Mouse (Mus musculus): ENCODE measurements around the gene Hexim2. TPM values are rescaled to one million over a fixed set of nuclear protein-coding genes. Genes with fewer than 3 reads are reported as not detected.

Gene Hexim2
- polyA plus RNA-seq, 1 experiment from 2014 or later = 18.8 TPM

GRCm38 (mm10) chr11:103114270-103114943, 17.8 kb upstream of the Hexim2 start:
- Histone ChIP-seq H3K9me3 (no peaks in the 10 kb centered on the region), H3K4me1 (replicated peaks) (peaks cover 54% of the 10 kb centered on the region), H3K4me2 (replicated peaks) (peak overlapping the region; percentile 68), H3K36me3 (no peaks in the 10 kb centered on the region), H3K27me3 (peaks cover 38% of the 10 kb centered on the region), H3K9ac (replicated peaks) (peak overlapping the region; percentile 80), H3K4me3 (replicated peaks) (peak overlapping the region; percentile 59), H3K27ac (peak overlapping the region; percentile 90)
- WGBS = 88% methylated on average over 11 of the region's 11 CpGs
- no peak for ATAC-seq

- ATAC-seq = peak; percentile 74
- Histone ChIP-seq H3K4me2 (replicated peaks) (peak overlapping the region; percentile 68), H3K4me1 (replicated peaks) (peaks cover 54% of the 10 kb centered on the region), H3K27me3 (peaks cover 37% of the 10 kb centered on the region), H3K36me3 (no peaks in the 10 kb centered on the region), H3K9ac (replicated peaks) (peak overlapping the region; percentile 80), H3K27ac (peak overlapping the region; percentile 90), H3K4me3 (replicated peaks) (peak overlapping the region; percentile 59), H3K9me3 (no peaks in the 10 kb centered on the region)
- WGBS = 1% methylated on average over 34 of the region's 34 CpGs
These were observed 16.8 kb upstream of the Hexim2 start for GRCm38 (mm10) chr11:103115163-103116007.

- Histone ChIP-seq H3K4me2 (replicated peaks) (peak within 1 kb of the TSS; percentile 92), H3K9ac (replicated peaks) (peak within 1 kb of the TSS; percentile 80), H3K36me3 (no peaks in the 10 kb centered on the region), H3K27me3 (peaks cover 28% of the 10 kb centered on the region), H3K4me1 (replicated peaks) (peaks cover 54% of the 10 kb centered on the region), H3K9me3 (no peaks in the 10 kb centered on the region), H3K27ac (peak within 1 kb of the TSS; percentile 91), H3K4me3 (replicated peaks) (peak within 1 kb of the TSS; percentile 59)
- under 1% methylated on average over 53 of the region's 53 CpGs for WGBS
- ATAC-seq = peak; percentile 97
These were observed 16.0 kb upstream of the Hexim2 start, which contains the start of gene Hexim1 for GRCm38 (mm10) chr11:103116008-103116818. Gene Hexim1, plus strand, starts transcription at chr11:103116231.

GRCm38 (mm10) chr11:103116959-103117590, 15.2 kb upstream of the Hexim2 start:
- ATAC-seq = peak; percentile 26; the same call in 1 of the 2 replicates
- Histone ChIP-seq H3K27ac (peak overlapping the region; percentile 91), H3K36me3 (no peaks in the 10 kb centered on the region), H3K9ac (replicated peaks) (peak overlapping the region; percentile 65), H3K4me2 (replicated peaks) (peak overlapping the region; percentile 92), H3K4me1 (replicated peaks) (peaks cover 46% of the 10 kb centered on the region), H3K4me3 (replicated peaks) (peak overlapping the region; percentile 59), H3K9me3 (no peaks in the 10 kb centered on the region), H3K27me3 (peaks cover 20% of the 10 kb centered on the region)
- WGBS = under 1% methylated on average over 35 of the region's 35 CpGs

GRCm38 (mm10) chr11:103117591-103118009, 14.6 kb upstream of the Hexim2 start:
- no peak for ATAC-seq
- H3K9me3 ChIP-seq = no peaks in the 10 kb centered on the region
- no peaks in the 10 kb centered on the region for H3K36me3 ChIP-seq
- peak overlapping the region; percentile 65 for H3K9ac ChIP-seq (replicated peaks)
- H3K27ac ChIP-seq = no peak overlapping the region
- peaks cover 41% of the 10 kb centered on the region for H3K4me1 ChIP-seq (replicated peaks)
- H3K4me2 ChIP-seq (replicated peaks) = peak overlapping the region; percentile 92
- H3K4me3 ChIP-seq (replicated peaks) = peak overlapping the region; percentile 59
- peaks cover 14% of the 10 kb centered on the region for H3K27me3 ChIP-seq
- under 1% methylated on average over 38 of the region's 38 CpGs for WGBS

GRCm38 (mm10) chr11:103118866-103119265, 13.4 kb upstream of the Hexim2 start:
- Histone ChIP-seq H3K4me2 (replicated peaks) (peak overlapping the region; percentile 92), H3K9ac (replicated peaks) (no peak overlapping the region), H3K4me3 (replicated peaks) (peak overlapping the region; percentile 59), H3K36me3 (no peaks in the 10 kb centered on the region), H3K27ac (no peak overlapping the region), H3K9me3 (no peaks in the 10 kb centered on the region), H3K27me3 (peaks cover 2% of the 10 kb centered on the region), H3K4me1 (replicated peaks) (peaks cover 36% of the 10 kb centered on the region)
- ATAC-seq = no peak
- WGBS = 94% methylated on average over 2 of the region's 2 CpGs

GRCm38 (mm10) chr11:103119609-103120008, 12.6 kb upstream of the Hexim2 start:
- Histone ChIP-seq H3K4me3 (replicated peaks) (no peak overlapping the region), H3K4me1 (replicated peaks) (peaks cover 33% of the 10 kb centered on the region), H3K4me2 (replicated peaks) (no peak overlapping the region), H3K36me3 (no peaks in the 10 kb centered on the region), H3K27ac (no peak overlapping the region), H3K9ac (replicated peaks) (no peak overlapping the region), H3K9me3 (no peaks in the 10 kb centered on the region), H3K27me3 (no peaks in the 10 kb centered on the region)
- no peak for ATAC-seq
- 60% methylated on average over 5 of the region's 5 CpGs for WGBS

GRCm38 (mm10) chr11:103120315-103120714, 11.9 kb upstream of the Hexim2 start:
- Histone ChIP-seq H3K9ac (replicated peaks) (no peak overlapping the region), H3K4me1 (replicated peaks) (peaks cover 28% of the 10 kb centered on the region), H3K4me3 (replicated peaks) (no peak overlapping the region), H3K9me3 (no peaks in the 10 kb centered on the region), H3K4me2 (replicated peaks) (no peak overlapping the region), H3K27ac (no peak overlapping the region), H3K36me3 (no peaks in the 10 kb centered on the region), H3K27me3 (no peaks in the 10 kb centered on the region)
- WGBS = 77% methylated on average over 5 of the region's 5 CpGs
- no peak for ATAC-seq

- Histone ChIP-seq H3K4me2 (replicated peaks) (peak overlapping the region; percentile 63), H3K27ac (peak overlapping the region; percentile 98), H3K36me3 (no peaks in the 10 kb centered on the region), H3K27me3 (no peaks in the 10 kb centered on the region), H3K9me3 (no peaks in the 10 kb centered on the region), H3K4me1 (replicated peaks) (peaks cover 37% of the 10 kb centered on the region), H3K9ac (replicated peaks) (peak overlapping the region; percentile 100), H3K4me3 (replicated peaks) (peak overlapping the region; percentile 93)
- WGBS = under 1% methylated on average over 57 of the region's 58 CpGs
- ATAC-seq = peak; percentile 91
These were observed 587 bp downstream of the Hexim2 start for GRCm38 (mm10) chr11:103132576-103133455.

GRCm38 (mm10) chr11:103133456-103134185, 1.4 kb downstream of the Hexim2 start:
- peak overlapping the region; percentile 54 for H3K4me2 ChIP-seq (replicated peaks)
- peak; percentile 66 for ATAC-seq
- H3K27ac ChIP-seq = peak overlapping the region; percentile 78
- peaks cover 37% of the 10 kb centered on the region for H3K4me1 ChIP-seq (replicated peaks)
- peak overlapping the region; percentile 34 for H3K4me3 ChIP-seq (replicated peaks)
- H3K36me3 ChIP-seq = peaks cover 5% of the 10 kb centered on the region
- peak overlapping the region; percentile 63 for H3K9ac ChIP-seq (replicated peaks)
- no peaks in the 10 kb centered on the region for H3K9me3 ChIP-seq
- no peaks in the 10 kb centered on the region for H3K27me3 ChIP-seq
- WGBS = 56% methylated on average over 6 of the region's 6 CpGs

Measured in midbrain, embryonic 13.5 days (tissue).